Mouse (Mus musculus) MEL (cell line): ENCODE measurements around the gene Nmrk2.

ENCODE experiments used
- CTCF ChIP-seq, 3 experiments: IDR thresholded peaks in 2 of 3; conservative IDR thresholded peaks in 1 of 3; 2 replicates each; pipeline ENCODE4 v1.5.1; 2011 to 2012; ENCODE audit warnings: low read length in 3 of 3, low read depth in 2 of 3, mild to moderate bottlenecking in 2 of 3, improper control_type of control experiment in 1 of 3, inconsistent platforms in 1 of 3, mixed read lengths in 1 of 3, moderate library complexity in 1 of 3; ENCODE audit not compliant: control insufficient read depth in 1 of 3, insufficient read depth in 1 of 3, poor library complexity in 1 of 3, severe bottlenecking in 1 of 3
- EP300 ChIP-seq, 2 experiments: IDR thresholded peaks; 2 replicates each; pipeline ENCODE4 v1.6.1; 2011; ENCODE audit warnings: improper control_type of control experiment in 2 of 2, low read length in 2 of 2, low read depth in 1 of 2, mild to moderate bottlenecking in 1 of 2
- ETS1 ChIP-seq: IDR thresholded peaks from 2 replicates; pipeline ENCODE4 v1.6.1; 2012; ENCODE audit warnings: low read depth, mild to moderate bottlenecking, inconsistent platforms, low read length, improper control_type of control experiment, moderate library complexity
- GATA1 ChIP-seq: IDR thresholded peaks from 2 replicates; pipeline ENCODE4 v1.6.1; 2011; ENCODE audit warnings: low read depth, low read length, improper control_type of control experiment
- HCFC1 ChIP-seq: IDR thresholded peaks from 2 replicates; pipeline ENCODE4 v1.6.1; 2012; ENCODE audit warnings: low read depth, mild to moderate bottlenecking, inconsistent platforms, low read length, improper control_type of control experiment, moderate library complexity
- MAX ChIP-seq: IDR thresholded peaks from 2 replicates; pipeline ENCODE4 v1.6.1; 2011; ENCODE audit warnings: low read length, improper control_type of control experiment
- MEF2A ChIP-seq: IDR thresholded peaks from 2 replicates; pipeline ENCODE4 v1.6.1; 2014; ENCODE audit warnings: low read depth, mild to moderate bottlenecking, inconsistent platforms, low read length, improper control_type of control experiment; ENCODE audit not compliant: poor library complexity, insufficient replicate concordance, severe bottlenecking; ENCODE audit errors: extremely low read depth
- MYB ChIP-seq: IDR thresholded peaks from 2 replicates; pipeline ENCODE4 v1.6.1; 2011; ENCODE audit warnings: mild to moderate bottlenecking, low read depth, low read length, improper control_type of control experiment
- MYC ChIP-seq: IDR thresholded peaks from 2 replicates; pipeline ENCODE4 v1.6.1; 2011; ENCODE audit warnings: low read depth, mild to moderate bottlenecking, low read length, improper control_type of control experiment, moderate library complexity
- POLR2AphosphoS2 ChIP-seq: IDR thresholded peaks from 2 replicates; pipeline ENCODE4 v1.6.1; 2011; ENCODE audit warnings: low read length, improper control_type of control experiment
- ZC3H11A ChIP-seq: IDR thresholded peaks from 2 replicates; pipeline ENCODE4 v1.6.1; 2012; ENCODE audit warnings: low read depth, mild to moderate bottlenecking, inconsistent platforms, low read length, improper control_type of control experiment
- ZKSCAN1 ChIP-seq: IDR thresholded peaks from 2 replicates; pipeline ENCODE4 v1.6.1; 2012; ENCODE audit warnings: low read depth, mild to moderate bottlenecking, inconsistent platforms, low read length, improper control_type of control experiment, moderate library complexity

GRCm38 (mm10) chr10:81245166-81245565, 43.3 kb upstream of the Nmrk2 start:
- TF ChIP-seq MEF2A (no peak), CTCF (IDR thresholded peaks at IDR 0.05 in 2 of 3, conservative IDR thresholded peaks at IDR 0.05 in 1 of 3; ENCODE audit: control insufficient read depth in 1 of 3, insufficient read depth in 1 of 3, low read depth in 2 of 3, low read length in 3 of 3, poor library complexity in 1 of 3, severe bottlenecking in 1 of 3) (no peak), MAX (no peak), EP300 (IDR thresholded peaks at IDR 0.05; ENCODE audit: low read depth in 1 of 2, low read length in 2 of 2) (no peak), HCFC1 (no peak), ZKSCAN1 (no peak), ETS1 (no peak), ZC3H11A (no peak), POLR2AphosphoS2 (no peak), MYC (no peak), GATA1 (no peak), MYB (no peak)
